Mouse (Mus musculus) MEL (cell line): ENCODE measurements around the gene Adsl.

Source experiments
- POLR2A ChIP-seq, 2 experiments: IDR thresholded peaks; 2 replicates each; pipeline ENCODE4 v1.6.1; 2011 to 2012; ENCODE audit warnings: low read length in 2 of 2, mild to moderate bottlenecking in 2 of 2, control low read depth in 1 of 2, improper control_type of control experiment in 1 of 2, low read depth in 1 of 2, moderate library complexity in 1 of 2; ENCODE audit not compliant: control insufficient read depth in 1 of 2, insufficient read depth in 1 of 2, poor library complexity in 1 of 2
- TBP ChIP-seq: IDR thresholded peaks from 2 replicates; pipeline ENCODE4 v1.8.0; 2011; ENCODE audit warnings: low read depth, low read length, improper control_type of control experiment
- USF1 ChIP-seq: IDR thresholded peaks from 2 replicates; pipeline ENCODE4 v1.6.1; 2014; ENCODE audit warnings: low read depth, mild to moderate bottlenecking, inconsistent platforms, low read length, improper control_type of control experiment, moderate library complexity
- USF2 ChIP-seq, 2 experiments: IDR thresholded peaks; 2 replicates each; pipeline ENCODE4 v1.6.1; 2011 to 2012; ENCODE audit warnings: improper control_type of control experiment in 2 of 2, low read length in 2 of 2, borderline replicate concordance in 1 of 2, inconsistent platforms in 1 of 2, low read depth in 1 of 2, mild to moderate bottlenecking in 1 of 2; ENCODE audit not compliant: insufficient read depth in 1 of 2

GRCm38 (mm10) chr15:80969371-80969770 lies 21.1 kb downstream of the Adsl start:
- TF ChIP-seq POLR2A (IDR thresholded peaks at IDR 0.05; ENCODE audit: control insufficient read depth in 1 of 2, insufficient read depth in 1 of 2, low read depth in 1 of 2, low read length in 2 of 2, poor library complexity in 1 of 2) (no peak), USF1 (no peak), USF2 (IDR thresholded peaks at IDR 0.05; ENCODE audit: borderline replicate concordance in 1 of 2, insufficient read depth in 1 of 2, low read depth in 1 of 2, low read length in 2 of 2) (no peak), TBP (no peak)
